Mouse (Mus musculus) MEL (cell line): ENCODE measurements at regions not wholly inside any gene's neighbourhood (a gene's known extent, or its start where the extent isn't known, plus 50 kb on each side); places are given as distances from the start of the nearest gene placed in this dataset.

Experiments used
- DNase-seq: peaks from one replicate; pipeline ENCODE4 v3.0.0; 2011; ENCODE audit warnings: low read depth, low spot score
- H3K27ac ChIP-seq: 2 replicates; pipeline ENCODE4 v1.5.1; 2012; ENCODE audit warnings: low read depth, mild to moderate bottlenecking, control low read depth, low read length, moderate library complexity; ENCODE audit not compliant: control insufficient read depth
- H3K27me3 ChIP-seq, 2 experiments: fragments of 150-350 bp in 1 of 2; sonication (generic) in 1 of 2; 2 replicates each; pipeline ENCODE4 v1.6.1; 2012; ENCODE audit warnings: low read length in 2 of 2, mild to moderate bottlenecking in 2 of 2, improper control_type of control experiment in 1 of 2, moderate library complexity in 1 of 2; ENCODE audit not compliant: insufficient read depth in 2 of 2, control insufficient read depth in 1 of 2
- H3K36me3 ChIP-seq, 2 experiments: 2 replicates each; pipeline ENCODE4 v1.6.1; 2012 to 2014; ENCODE audit warnings: low read length in 2 of 2, improper control_type of control experiment in 1 of 2, inconsistent platforms in 1 of 2, mild to moderate bottlenecking in 1 of 2; ENCODE audit not compliant: insufficient read depth in 2 of 2, control insufficient read depth in 1 of 2
- H3K4me1 ChIP-seq, 2 experiments: fragments of 150-350 bp in 1 of 2; sonication (generic) in 1 of 2; 2 replicates each; pipeline ENCODE4 v1.6.1; 2012; ENCODE audit warnings: low read length in 2 of 2, improper control_type of control experiment in 1 of 2, mild to moderate bottlenecking in 1 of 2; ENCODE audit not compliant: insufficient read depth in 2 of 2, control insufficient read depth in 1 of 2
- H3K4me3 ChIP-seq, 2 experiments: fragments of 150-350 bp in 1 of 2; sonication (generic) in 1 of 2; 2 replicates each; pipeline ENCODE4 v1.5.1; 2012; ENCODE audit warnings: low read depth in 2 of 2, low read length in 2 of 2, mild to moderate bottlenecking in 2 of 2, moderate library complexity in 2 of 2, control low read depth in 1 of 2, improper control_type of control experiment in 1 of 2; ENCODE audit not compliant: control insufficient read depth in 1 of 2, insufficient read depth in 1 of 2
- H3K79me2 ChIP-seq: 2 replicates; pipeline ENCODE4 v1.6.1; 2012; ENCODE audit warnings: mild to moderate bottlenecking, low read length, moderate library complexity; ENCODE audit not compliant: control insufficient read depth, poor library complexity, insufficient read depth
- H3K9ac ChIP-seq: 2 replicates; pipeline ENCODE4 v1.6.1; 2012; ENCODE audit warnings: low read depth, mild to moderate bottlenecking, control low read depth, low read length, moderate library complexity; ENCODE audit not compliant: control insufficient read depth, poor library complexity, severe bottlenecking
- H3K9me3 ChIP-seq: fragments of 150-350 bp; sonication (generic); replicated peaks from 2 replicates; pipeline ENCODE4 v1.6.1; 2012; ENCODE audit warnings: mild to moderate bottlenecking, low read length, improper control_type of control experiment, moderate library complexity; ENCODE audit not compliant: insufficient read depth
- BHLHE40 ChIP-seq: IDR thresholded peaks from 2 replicates; pipeline ENCODE4 v1.6.1; 2012; ENCODE audit warnings: low read depth, mild to moderate bottlenecking, inconsistent platforms, low read length, improper control_type of control experiment, borderline replicate concordance
- CHD1 ChIP-seq: IDR thresholded peaks from 2 replicates; pipeline ENCODE4 v1.6.1; 2012; ENCODE audit warnings: low read depth, mild to moderate bottlenecking, inconsistent platforms, low read length, improper control_type of control experiment
- CTCF ChIP-seq, 3 experiments: IDR thresholded peaks in 2 of 3; conservative IDR thresholded peaks in 1 of 3; 2 replicates each; pipeline ENCODE4 v1.5.1; 2011 to 2012; ENCODE audit warnings: low read length in 3 of 3, low read depth in 2 of 3, mild to moderate bottlenecking in 2 of 3, improper control_type of control experiment in 1 of 3, inconsistent platforms in 1 of 3, mixed read lengths in 1 of 3, moderate library complexity in 1 of 3; ENCODE audit not compliant: control insufficient read depth in 1 of 3, insufficient read depth in 1 of 3, poor library complexity in 1 of 3, severe bottlenecking in 1 of 3
- EP300 ChIP-seq, 2 experiments: IDR thresholded peaks; 2 replicates each; pipeline ENCODE4 v1.6.1; 2011; ENCODE audit warnings: improper control_type of control experiment in 2 of 2, low read length in 2 of 2, low read depth in 1 of 2, mild to moderate bottlenecking in 1 of 2
- GATA1 ChIP-seq: IDR thresholded peaks from 2 replicates; pipeline ENCODE4 v1.6.1; 2011; ENCODE audit warnings: low read depth, low read length, improper control_type of control experiment
- HCFC1 ChIP-seq: IDR thresholded peaks from 2 replicates; pipeline ENCODE4 v1.6.1; 2012; ENCODE audit warnings: low read depth, mild to moderate bottlenecking, inconsistent platforms, low read length, improper control_type of control experiment, moderate library complexity
- JUND ChIP-seq: IDR thresholded peaks from 2 replicates; pipeline ENCODE4 v1.6.1; 2011; ENCODE audit warnings: low read depth, mild to moderate bottlenecking, improper control_type of control experiment, low read length
- KAT2A ChIP-seq: conservative IDR thresholded peaks from 2 replicates; pipeline ENCODE4 v1.6.1; 2012; ENCODE audit warnings: low read depth, low read length, improper control_type of control experiment, inconsistent platforms
- MAZ ChIP-seq: IDR thresholded peaks from 2 replicates; pipeline ENCODE4 v1.6.1; 2012; ENCODE audit warnings: low read depth, mild to moderate bottlenecking, inconsistent platforms, low read length, improper control_type of control experiment
- MYC ChIP-seq: IDR thresholded peaks from 2 replicates; pipeline ENCODE4 v1.6.1; 2011; ENCODE audit warnings: low read depth, mild to moderate bottlenecking, low read length, improper control_type of control experiment, moderate library complexity
- NRF1 ChIP-seq: IDR thresholded peaks from 2 replicates; pipeline ENCODE4 v1.6.1; 2014; ENCODE audit warnings: low read depth, mild to moderate bottlenecking, inconsistent platforms, low read length, improper control_type of control experiment, moderate library complexity; ENCODE audit not compliant: poor library complexity, insufficient read depth, severe bottlenecking
- POLR2A ChIP-seq, 2 experiments: IDR thresholded peaks; 2 replicates each; pipeline ENCODE4 v1.6.1; 2011 to 2012; ENCODE audit warnings: low read length in 2 of 2, mild to moderate bottlenecking in 2 of 2, control low read depth in 1 of 2, improper control_type of control experiment in 1 of 2, low read depth in 1 of 2, moderate library complexity in 1 of 2; ENCODE audit not compliant: control insufficient read depth in 1 of 2, insufficient read depth in 1 of 2, poor library complexity in 1 of 2
- POLR2AphosphoS5 ChIP-seq: IDR thresholded peaks from 2 replicates; pipeline ENCODE4 v1.6.1; 2012; ENCODE audit warnings: low read depth, borderline replicate concordance, mild to moderate bottlenecking, inconsistent platforms, low read length, moderate library complexity, mixed read lengths
- RAD21 ChIP-seq: IDR thresholded peaks from 2 replicates; pipeline ENCODE4 v1.6.1; 2011; ENCODE audit warnings: mild to moderate bottlenecking, low read depth, low read length, improper control_type of control experiment
- RCOR1 ChIP-seq: IDR thresholded peaks from 2 replicates; pipeline ENCODE4 v1.6.1; 2012; ENCODE audit warnings: low read depth, mild to moderate bottlenecking, inconsistent platforms, low read length, improper control_type of control experiment
- SMC3 ChIP-seq: IDR thresholded peaks from 2 replicates; pipeline ENCODE4 v1.6.1; 2011; ENCODE audit warnings: low read depth, low read length, improper control_type of control experiment
- TBP ChIP-seq: IDR thresholded peaks from 2 replicates; pipeline ENCODE4 v1.8.0; 2011; ENCODE audit warnings: low read depth, low read length, improper control_type of control experiment
- USF1 ChIP-seq: IDR thresholded peaks from 2 replicates; pipeline ENCODE4 v1.6.1; 2014; ENCODE audit warnings: low read depth, mild to moderate bottlenecking, inconsistent platforms, low read length, improper control_type of control experiment, moderate library complexity
- ZC3H11A ChIP-seq: IDR thresholded peaks from 2 replicates; pipeline ENCODE4 v1.6.1; 2012; ENCODE audit warnings: low read depth, mild to moderate bottlenecking, inconsistent platforms, low read length, improper control_type of control experiment
- ZMIZ1 ChIP-seq: IDR thresholded peaks from 2 replicates; pipeline ENCODE4 v1.6.1; 2012; ENCODE audit warnings: low read depth, mild to moderate bottlenecking, inconsistent platforms, low read length, improper control_type of control experiment, moderate library complexity

- Histone ChIP-seq H3K27me3 (no peaks in the 10 kb centered on the region; a peak in 2 of 4 replicates), H3K9ac (no peak overlapping the region), H3K36me3 (no peaks in the 10 kb centered on the region), H3K27ac (no peak overlapping the region), H3K9me3 (no peaks in the 10 kb centered on the region), H3K4me1 (no peaks in the 10 kb centered on the region), H3K4me3 (no peak overlapping the region), H3K79me2 (no peaks in the 10 kb centered on the region)
- no peak for TF ChIP-seq ZMIZ1
- DNase-seq, result no peak
Measured at GRCm38 (mm10) chr15:52438403-52438802, 1446.3 kb upstream of the Gm7489 start.

DNA sequence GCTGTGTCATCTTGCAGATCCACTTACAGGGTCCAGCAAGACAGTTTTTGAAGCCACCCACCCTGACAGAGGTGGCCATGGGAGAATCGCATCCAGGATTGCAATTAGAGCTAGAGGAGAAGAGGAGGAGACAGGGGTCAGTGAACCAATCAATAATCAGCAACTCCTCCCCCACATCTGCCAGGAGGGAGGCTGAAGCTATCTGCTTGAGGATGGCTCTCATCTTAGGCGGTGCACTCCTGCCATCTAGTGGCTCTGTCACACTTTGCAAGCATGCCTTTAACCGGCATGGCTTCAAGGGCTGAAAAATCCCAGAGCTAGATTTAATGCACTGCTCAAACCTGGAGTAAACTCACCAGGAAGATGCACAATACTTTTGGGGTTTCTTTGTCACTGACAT lies 1425.9 kb upstream of the Gm7489 start:
- Histone ChIP-seq H3K27me3 (peaks cover 0 to 4% of the 10 kb centered on the region in 2 experiments; a peak in 2 of 4 replicates), H3K4me1 (no peaks in the 10 kb centered on the region), H3K79me2 (no peaks in the 10 kb centered on the region), H3K27ac (no peak overlapping the region), H3K36me3 (no peaks in the 10 kb centered on the region), H3K9me3 (no peaks in the 10 kb centered on the region), H3K9ac (no peak overlapping the region), H3K4me3 (no peak overlapping the region)
- TF ChIP-seq RAD21 (peak; percentile 91), ZC3H11A (peak; percentile 75), MAZ (no peak), MYC (no peak), BHLHE40 (0 out of 2 replicates have a peak, but pooled peaks have one; percentile 25), CTCF (IDR thresholded peaks at IDR 0.05 in 2 of 3, conservative IDR thresholded peaks at IDR 0.05 in 1 of 3; ENCODE audit: control insufficient read depth in 1 of 3, insufficient read depth in 1 of 3, low read depth in 2 of 3, low read length in 3 of 3, poor library complexity in 1 of 3, severe bottlenecking in 1 of 3) (peak; percentile 57 to 81 (median 67)), TBP (no peak), SMC3 (peak; percentile 84), RCOR1 (0 out of 2 replicates have a peak, but pooled peaks have one; percentile 25)
- DNase-seq, result peak; percentile 69

GRCm38 (mm10) chr15:52459315-52459714 lies 1425.4 kb upstream of the Gm7489 start:
- Histone ChIP-seq H3K9me3 (no peaks in the 10 kb centered on the region), H3K4me1 (no peaks in the 10 kb centered on the region), H3K27ac (no peak overlapping the region), H3K4me3 (no peak overlapping the region), H3K27me3 (peaks cover 0 to 3% of the 10 kb centered on the region in 2 experiments; a peak in 2 of 4 replicates), H3K36me3 (no peaks in the 10 kb centered on the region), H3K9ac (no peak overlapping the region), H3K79me2 (no peaks in the 10 kb centered on the region)
- TF ChIP-seq RCOR1 (no peak), SMC3 (no peak), CHD1 (no peak), POLR2AphosphoS5 (no peak), NRF1 (no peak), GATA1 (no peak), HCFC1 (no peak), KAT2A (no peak), USF1 (no peak), MYC (no peak), JUND (no peak), EP300 (IDR thresholded peaks at IDR 0.05; ENCODE audit: low read depth in 1 of 2, low read length in 2 of 2) (no peak), POLR2A (IDR thresholded peaks at IDR 0.05; ENCODE audit: control insufficient read depth in 1 of 2, insufficient read depth in 1 of 2, low read depth in 1 of 2, low read length in 2 of 2, poor library complexity in 1 of 2) (no peak)
- no peak for DNase-seq
